Mouse (Mus musculus): Measurements from ENCODE around the gene Timm50.

Timm50 gene

GRCm38 (mm10) chr7:28268576-28268975, 43.3 kb downstream of the Timm50 start:
- no peak for DNase-seq (ENCODE audit: low spot score)

- DNase-seq (ENCODE audit: low spot score), result peak; percentile 27
Observed at GRCm38 (mm10) chr7:28268042-28268531, 43.8 kb downstream of the Timm50 start.

GRCm38 (mm10) chr7:28267129-28268041, 44.5 kb downstream of the Timm50 start, which contains the start of gene Eid2:
TSS of gene Eid2 (plus strand) at chr7:28267881.
- DNase-seq (ENCODE audit: low spot score), result peak; percentile 86

- no peak for DNase-seq (ENCODE audit: low spot score)
Observed at GRCm38 (mm10) chr7:28265391-28265790, 46.5 kb downstream of the Timm50 start.

GRCm38 (mm10) chr7:28263786-28264185, 48.1 kb downstream of the Timm50 start:
- DNase-seq (ENCODE audit: low spot score), result peak; percentile 19

DNA sequence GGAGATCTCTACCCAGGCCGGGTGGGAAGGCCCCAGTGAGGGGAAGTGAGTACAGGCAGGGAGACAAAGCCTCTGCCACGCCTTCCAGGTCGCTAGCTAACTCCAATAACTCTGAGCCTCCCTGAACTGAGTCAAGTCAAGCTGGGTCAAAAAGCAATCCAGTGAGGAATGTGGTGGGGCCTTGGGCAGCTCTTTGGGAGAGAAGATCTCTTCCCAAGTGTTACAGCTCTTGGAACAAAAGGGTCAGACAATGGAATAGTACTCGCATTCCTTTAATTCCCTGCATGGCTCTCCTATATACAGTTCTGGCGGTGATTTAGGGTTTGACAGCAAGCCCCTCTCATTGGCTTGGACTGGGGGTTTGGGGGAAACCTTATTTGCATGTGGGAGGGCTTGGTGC, 49.0 kb downstream of the Timm50 start:
- DNase-seq (ENCODE audit: low spot score), result no peak
